Mouse (Mus musculus) spleen, postnatal 10 days (tissue): Measurements from ENCODE around the gene Gnmt.
"Not testable (repeated sequence)": the region's sequence is repeated elsewhere in the genome, so short reads cannot be mapped to it uniquely, and the experiment has no call there.

Experiments used
- DNase-seq, 2 experiments: peaks; one replicate each; pipeline ENCODE4 v3.0.0; 2021 to 2022; ENCODE audit warnings: low spot score in 2 of 2

Gene Gnmt

DNA sequence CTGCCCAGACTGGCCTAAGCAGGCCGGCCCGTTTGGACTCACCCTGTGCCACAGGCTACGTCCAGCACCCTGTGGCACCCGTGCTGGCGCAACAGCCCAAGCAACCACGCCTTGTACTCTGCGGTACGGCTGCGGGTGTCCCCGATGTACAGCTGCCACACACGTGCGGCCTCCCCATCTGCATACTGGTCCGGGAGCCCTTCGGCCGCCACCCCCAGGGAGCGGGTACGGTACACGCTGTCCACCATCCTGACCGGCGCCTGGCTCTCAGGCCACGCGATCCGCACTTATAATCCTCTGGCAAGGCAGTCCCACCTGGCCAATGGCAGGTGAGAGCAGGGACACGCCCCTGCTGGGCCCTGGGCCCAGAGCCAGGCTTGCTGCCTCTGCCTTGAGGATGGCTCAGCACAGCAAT, at the start of gene Gnmt:
Gene Gnmt, minus strand, starts transcription at position 265 of the 415 bp plus-strand sequence.
- no peak for DNase-seq

DNA sequence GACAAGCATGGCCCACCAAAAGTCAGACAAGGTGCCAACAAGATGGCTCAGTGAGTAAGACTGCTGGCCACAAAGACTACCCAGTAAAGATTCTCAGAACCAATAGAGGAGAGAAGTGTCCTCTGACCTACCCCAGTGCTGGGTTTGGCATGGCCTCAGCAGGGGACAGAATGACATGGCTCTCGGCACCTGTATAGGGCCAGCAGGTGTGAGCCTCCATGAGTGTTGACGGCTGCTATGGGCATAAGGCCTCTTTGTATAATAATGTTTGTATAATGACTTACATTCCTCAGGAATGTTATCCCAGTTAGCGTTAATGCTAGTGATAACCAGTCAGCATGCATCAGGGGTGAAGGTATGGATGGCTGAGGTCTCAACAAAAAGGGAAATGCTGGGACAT, 47.1 kb upstream of the Gnmt start:
- DNase-seq = no peak

DNA sequence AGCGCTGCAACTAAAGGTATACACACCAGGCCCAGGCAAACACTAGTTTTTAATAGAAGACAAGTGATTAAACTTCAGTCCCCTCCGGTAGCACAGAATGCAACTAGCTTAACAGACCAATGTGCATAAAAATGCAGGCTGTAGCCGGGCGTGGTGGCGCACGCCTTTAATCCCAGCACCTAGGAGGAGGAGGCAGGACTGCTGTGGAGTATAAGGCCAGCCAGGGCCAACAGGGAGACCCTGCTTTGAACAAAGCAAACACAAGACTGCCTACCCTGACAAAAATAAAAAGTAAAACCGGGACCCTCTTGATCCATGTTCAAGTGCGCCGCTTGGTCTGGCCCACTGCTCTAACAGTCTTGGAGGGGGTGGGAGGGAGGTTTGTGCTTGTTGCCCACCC, 46.1 kb upstream of the Gnmt start:
- DNase-seq = no peak

DNA sequence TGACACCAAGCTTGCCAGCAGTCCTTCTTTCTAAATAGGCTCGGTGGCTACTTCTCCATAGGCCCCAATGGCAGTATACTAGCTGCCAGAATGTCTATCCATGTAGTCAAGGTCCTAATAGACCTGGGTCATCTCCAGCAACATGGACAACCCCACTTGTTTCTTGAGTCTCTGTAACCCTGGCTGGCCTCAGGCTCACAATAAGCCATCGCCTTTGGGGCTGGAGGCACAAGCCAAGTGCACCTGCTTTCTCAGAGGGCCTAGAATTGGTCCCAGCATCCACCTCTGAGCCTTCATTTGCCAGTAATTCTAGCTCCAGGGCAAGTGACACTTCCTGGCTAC, 45.1 kb upstream of the Gnmt start:
- DNase-seq = no peak

DNA sequence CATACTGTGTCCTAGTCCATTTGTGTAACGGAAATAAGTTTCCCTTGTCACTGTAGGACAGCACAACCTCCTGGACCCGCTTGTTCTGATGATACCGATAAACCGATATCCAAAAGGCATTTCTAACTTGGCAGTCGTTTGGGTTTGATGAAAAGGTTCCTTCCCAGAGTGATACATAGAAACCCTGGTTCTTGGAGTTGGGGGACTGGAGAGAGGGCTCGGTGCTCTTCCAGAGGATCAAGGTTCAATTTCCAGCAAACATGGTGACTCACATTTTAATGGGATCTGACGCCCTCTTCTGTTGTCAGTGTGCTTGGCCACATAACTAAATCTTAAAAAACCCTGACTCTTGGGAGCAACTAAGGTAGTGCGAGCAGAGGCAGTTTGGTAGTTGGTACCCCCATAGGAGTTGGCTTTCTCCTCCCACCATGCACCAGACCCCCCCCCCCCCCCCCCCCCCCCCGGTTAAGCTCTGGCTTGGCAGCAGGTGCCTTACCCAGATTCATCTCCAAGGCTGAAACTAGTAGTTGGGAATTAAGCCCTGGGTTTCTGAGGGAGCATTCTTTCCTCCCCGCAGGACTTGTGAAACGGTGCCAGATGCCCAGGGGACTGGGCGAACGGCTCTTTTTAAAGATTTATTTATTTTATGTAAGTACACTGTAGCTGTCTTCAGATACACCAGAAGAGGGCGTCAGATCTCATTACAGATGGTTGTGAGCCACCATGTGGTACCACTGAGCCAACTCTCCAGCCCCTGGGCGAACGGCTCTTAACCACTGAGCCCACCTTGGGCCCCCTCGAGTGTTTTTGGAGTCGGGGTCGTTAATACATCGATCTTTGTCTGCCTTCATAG, 44.5 kb upstream of the Gnmt start:
- no peak for DNase-seq

DNA sequence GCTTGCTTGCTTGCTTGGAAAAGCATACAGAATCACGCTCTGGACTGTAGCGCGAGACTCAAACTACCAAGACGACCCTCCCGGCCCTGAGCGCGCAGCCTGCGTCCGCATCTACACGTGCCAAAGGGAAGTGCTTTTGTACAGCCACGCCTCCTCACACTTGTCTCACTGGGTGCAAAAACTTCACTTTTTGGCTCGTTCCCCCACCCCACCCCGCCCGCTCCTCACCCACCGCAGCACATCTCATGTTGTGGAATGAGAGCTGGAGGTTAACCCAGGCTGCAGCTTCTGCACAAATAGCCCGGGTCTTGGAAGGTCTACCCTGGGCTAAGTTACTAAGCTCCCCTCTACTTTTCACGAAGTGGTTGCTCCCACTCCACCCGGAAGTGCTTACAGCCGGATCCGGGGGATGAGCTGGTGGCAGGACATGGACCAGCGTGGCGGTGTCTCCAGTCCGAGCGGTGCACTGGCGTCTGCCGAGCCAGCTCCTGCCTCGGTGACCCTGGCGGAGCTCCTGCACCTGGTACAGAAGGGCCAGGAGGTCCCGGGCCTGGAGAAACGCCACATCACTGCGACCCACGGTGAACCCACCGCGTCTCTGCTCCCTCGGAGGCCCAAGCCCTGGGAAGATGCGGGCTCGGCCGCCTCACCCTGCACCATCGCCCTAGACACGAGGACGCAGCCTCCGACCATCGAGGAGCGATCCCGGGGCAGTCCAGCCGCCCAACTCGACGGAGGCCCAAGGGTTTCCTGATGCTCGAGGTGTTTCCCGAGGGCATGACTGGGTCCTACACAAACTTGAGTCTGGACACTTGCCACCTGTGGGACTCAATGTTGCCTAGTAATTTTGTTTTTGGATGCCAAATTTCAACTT, 43.7 kb upstream of the Gnmt start, which contains the start of gene 2310039H08Rik:
Gene 2310039H08Rik, plus strand, starts transcription at position 232 of the 874 bp plus-strand sequence.
- DNase-seq = peak; percentile 73 to 81

DNA sequence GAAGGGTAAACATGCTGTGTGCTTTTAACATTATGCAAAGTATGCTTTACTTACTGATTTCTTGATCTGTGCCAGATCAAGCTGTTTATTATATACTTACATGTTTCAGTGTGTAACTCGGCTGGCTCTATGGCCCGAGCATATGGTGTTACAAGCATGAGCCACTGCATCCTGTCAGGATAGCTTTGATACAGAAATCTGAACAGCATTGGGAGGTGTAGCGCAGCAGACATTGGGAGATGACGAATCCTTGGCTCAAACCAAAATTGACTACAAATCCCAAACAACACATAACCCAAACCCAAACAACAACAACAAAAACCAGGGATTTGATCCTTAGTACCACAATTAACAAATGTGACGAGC, 43.1 kb upstream of the Gnmt start:
- no peak for DNase-seq

DNA sequence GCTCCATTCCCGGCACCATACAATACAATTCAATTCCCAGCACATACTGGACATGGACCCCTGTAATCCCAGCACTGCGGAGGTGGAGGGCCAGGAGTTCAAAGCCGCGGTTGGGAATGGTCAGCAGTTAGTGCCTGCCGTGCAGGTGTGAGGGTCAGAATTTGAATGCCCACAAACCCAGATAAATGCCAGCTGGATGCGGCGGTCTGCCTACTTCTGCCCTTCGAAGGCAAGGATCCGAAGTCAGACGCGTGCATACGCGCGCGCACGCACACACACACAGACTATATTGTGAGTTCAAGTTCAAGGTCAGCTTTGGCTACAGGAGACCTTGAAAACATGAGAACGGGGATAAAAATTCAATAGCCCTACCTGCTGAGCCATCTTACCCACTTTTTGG, 42.6 kb upstream of the Gnmt start:
- no peak for DNase-seq

DNA sequence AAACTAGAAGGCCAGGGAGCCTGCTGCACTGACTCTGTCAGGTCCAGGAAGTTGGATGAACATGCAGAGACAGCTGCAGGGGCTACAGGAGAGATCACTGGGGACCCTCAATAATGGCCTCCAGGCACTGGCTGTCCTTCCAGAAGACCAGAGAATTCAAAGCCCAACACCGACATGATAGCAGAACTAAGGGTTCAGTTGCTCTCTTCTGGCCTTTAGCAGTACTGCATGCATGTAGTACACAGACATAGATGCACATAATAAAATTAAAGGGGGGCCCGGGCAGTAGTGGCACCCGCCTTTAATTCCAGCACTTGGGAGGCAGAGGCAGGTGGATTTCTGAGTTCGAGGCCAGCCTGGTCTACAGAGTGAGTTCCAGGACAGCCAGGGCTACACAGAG, 42.1 kb upstream of the Gnmt start:
- DNase-seq = no peak

DNA sequence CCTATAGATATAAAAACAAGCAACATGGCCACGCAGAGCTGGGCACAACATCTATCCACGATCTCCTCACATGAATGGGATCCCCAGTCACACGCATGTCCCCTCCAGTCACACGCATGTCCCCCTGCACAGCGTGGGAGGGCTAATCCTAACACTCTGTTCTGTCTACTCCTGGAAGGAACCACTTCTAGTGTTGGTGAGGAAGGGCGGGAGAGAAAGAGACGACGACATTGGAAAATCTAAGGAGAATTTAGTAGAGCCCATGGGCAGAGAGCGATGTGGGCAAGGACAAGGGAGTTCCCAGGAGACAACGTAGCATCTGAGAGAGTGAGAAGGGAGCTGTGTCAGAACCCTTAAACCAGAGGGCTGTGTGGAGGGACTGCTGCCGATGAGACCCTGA, 41.6 kb upstream of the Gnmt start:
- no peak for DNase-seq

DNA sequence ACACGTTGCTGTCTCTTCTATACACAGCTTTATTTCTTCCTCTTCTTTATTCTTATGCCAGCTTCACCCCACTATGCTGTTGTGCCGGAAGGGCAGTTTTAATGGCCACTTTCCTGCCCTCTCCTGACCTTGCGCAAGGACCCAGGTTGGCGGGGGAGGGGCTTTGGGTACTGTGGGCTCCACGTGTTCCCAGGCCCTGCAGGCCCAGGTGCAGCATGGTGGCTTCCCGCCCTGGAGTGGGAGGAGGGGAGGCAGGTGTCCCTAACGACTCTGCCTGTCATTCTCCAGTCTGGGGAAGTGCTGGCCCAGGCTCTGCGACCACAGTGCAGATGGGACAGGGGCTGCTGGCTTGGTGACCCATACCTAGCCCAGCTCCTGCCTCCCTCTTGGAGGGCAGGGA, 38.9 kb upstream of the Gnmt start:
- no peak for DNase-seq

DNA sequence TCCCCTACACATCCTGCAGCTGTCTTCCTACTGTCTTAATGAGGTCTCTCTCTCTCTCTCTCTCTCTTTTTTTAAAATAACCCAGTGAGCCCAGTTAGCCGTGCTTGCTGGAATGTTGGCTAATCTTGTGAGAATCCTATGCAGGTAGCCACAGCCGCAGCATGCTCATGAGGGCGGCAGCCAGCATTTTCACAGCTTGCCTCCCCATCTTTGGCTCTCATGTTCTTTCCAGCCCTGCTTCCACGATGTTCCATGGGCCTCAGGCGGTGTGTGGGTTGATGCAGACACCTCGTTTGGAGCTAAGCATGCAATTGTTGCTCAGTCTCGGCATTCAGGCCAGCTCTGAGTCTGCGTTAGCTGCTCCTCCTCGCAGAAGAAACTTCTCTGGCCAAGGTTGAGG, 35.9 kb upstream of the Gnmt start:
- not testable (repeated sequence) for DNase-seq

DNA sequence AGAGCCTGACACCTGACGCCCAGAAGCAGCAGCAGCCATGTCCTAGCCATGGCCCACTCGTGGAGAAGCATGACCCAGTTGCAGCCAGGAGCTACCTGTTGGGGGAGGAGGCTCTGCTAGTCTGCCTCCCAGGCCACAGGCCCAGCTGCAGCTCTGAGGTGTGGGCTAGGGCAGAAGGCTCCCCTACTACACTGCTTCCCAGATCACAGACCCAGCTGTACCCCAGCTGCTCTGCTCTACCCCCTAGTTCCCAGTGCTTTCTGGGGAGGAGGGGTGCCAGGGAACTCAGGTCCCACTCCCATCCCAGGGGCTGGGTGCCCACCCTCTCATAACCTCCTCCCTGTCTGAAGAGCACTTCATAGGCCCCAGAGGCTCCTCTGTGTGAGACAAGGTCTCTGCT, 34.6 kb upstream of the Gnmt start, which contains the start of gene Ptcra:
Gene Ptcra, minus strand, starts transcription at position 169 of the 400 bp plus-strand sequence.
- no peak for DNase-seq

DNA sequence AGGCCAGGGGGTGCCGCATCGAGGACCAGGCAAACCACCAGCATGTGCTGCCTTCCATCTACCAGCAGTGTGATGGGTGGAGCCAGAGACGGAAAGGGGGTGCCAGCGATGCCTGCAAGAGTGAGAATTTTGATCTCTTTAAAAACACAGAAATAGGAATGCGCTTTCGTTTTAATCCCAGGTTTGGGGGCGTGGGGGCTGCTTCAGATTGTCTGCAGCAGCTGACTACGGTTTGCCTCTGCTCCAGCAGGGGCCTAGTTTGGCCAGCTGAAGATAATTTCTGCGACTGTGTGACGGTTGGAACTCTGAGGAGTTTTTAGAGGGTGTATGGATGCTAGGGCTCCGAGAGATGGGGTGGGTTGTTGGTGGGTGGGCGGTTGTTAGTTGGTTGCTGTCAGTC, 29.8 kb upstream of the Gnmt start:
- DNase-seq = no peak

DNA sequence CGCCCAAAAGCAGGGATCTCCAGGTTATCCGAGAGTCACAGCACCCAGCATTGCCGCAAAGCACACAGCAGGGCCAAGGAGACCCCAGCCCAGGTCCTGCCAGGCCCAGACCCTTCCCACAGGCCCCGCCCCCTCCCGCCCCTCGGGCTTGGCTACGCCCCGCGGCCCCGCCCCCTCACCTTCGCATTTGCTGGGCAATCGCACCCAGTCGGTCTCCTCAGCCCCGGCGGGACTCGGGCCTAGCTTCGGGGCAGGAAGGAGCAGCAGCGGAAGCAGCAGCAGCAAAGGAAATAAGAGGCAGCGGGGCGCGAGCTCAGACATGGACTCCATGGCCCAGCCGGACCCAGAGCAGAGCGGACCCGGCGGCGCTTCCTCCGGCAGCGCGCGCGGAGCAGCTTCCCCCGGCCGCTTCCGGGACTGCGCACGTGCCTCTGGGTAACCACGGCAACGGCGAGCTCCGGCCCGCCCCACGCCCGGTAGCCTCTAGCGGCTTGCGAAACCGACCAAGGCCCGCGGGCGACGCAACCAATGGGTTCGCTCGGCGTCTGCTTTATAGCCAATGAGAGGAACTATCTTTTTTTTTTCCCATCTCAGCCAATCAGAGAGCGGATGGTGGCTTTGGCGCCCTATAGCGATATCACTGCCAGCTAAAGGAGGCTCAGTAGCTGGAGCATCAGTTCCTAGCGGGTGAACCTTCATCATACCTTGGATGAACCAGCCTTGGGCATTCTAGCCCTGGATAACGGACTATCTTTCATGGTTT, 23.0 kb upstream of the Gnmt start, which contains the start of gene Cnpy3:
Gene Cnpy3, minus strand, starts transcription at position 421 of the 763 bp plus-strand sequence.
- DNase-seq = peak; percentile 89 to 98

DNA sequence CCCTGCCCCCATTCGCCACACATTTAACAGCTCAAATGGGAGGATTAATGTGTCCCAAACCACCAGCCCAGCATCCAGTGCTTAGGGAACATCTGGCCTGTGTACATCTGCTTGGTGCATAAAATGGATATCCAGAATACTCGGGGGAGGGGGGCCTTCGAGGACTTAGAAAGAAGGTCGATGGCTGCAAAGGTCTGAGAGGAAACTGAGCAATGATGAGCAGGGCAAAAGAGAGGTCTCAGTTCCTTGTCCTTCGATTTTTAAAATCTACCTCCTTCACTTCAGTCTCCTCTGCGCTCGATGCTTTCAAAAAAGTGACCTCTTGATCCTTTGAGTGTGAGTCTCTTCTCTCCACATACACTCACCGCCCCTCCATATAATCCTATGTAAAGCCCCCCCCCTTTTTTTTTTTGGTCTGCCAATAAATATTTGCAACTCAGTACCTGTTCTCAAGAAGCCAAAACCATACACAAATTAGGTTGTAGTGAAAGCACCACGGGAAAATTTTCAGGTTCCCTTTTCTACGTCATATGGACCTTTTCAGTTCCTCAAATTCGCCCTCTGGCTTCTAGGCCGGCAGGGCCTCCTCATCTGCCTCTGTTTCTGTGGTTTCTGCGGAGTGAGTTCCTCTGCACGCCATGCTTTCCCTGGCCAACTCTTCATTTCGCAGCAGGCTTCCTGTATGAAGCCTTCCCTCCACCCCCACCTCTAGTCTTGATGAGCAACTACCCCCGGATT, 22.3 kb upstream of the Gnmt start:
- no peak for DNase-seq

DNA sequence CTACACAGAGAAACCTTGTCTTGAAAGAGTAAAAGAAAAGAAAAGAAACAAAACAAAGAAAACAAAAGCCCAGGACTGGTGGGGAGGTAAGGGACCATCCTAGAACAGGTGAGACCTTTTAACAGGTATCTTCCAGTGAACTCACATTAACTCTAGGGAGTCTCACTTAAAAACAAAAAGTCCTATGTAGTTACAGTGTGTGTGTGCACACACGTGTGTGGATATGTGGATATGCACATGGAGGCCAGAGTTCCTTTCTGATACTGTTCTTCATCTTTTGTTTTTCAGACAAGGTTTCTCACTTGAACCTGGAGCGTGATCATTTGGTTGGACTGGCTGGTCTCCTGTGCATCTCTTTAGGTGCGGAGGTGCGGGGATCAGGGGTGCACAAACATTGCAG, 21.6 kb upstream of the Gnmt start:
- no peak for DNase-seq

DNA sequence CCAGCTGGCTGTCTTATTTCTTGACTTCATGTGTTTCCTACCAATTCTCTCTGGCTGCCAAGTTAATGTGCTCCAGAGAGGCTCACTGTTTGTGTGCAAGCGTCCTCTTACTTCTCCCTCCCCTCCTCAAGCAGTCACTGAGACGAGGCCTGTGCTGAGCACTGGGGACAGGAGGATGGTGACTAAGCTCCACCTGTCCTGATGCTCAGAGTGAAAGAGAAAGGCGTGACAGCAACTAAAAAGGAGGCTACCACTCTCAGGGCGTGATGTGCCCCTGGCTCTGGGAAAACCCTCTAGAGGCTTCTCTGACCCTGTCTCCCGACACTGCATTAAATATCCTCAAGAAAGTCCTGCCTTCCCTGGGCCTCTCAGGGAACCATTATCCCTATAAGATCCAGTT, 20.3 kb upstream of the Gnmt start:
- no peak for DNase-seq

DNA sequence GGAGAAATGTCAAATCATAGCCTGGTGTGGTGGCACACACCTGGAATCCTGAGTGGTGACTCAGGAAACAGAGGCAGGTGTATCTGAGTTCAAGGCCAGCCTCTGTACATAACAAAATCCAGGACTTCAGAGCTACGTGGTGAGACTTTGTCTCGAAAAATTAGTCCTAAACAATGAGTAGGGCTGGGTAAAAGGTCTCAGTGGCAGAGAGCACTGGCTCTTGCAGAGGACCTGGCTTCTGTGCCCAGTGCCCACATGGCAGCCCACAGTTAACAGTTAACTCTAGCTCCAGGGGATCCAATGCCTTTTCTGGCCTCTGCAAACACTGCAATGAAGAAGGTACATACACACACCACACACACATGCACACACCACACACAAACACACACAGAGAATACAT, 18.8 kb upstream of the Gnmt start:
- DNase-seq = no peak

DNA sequence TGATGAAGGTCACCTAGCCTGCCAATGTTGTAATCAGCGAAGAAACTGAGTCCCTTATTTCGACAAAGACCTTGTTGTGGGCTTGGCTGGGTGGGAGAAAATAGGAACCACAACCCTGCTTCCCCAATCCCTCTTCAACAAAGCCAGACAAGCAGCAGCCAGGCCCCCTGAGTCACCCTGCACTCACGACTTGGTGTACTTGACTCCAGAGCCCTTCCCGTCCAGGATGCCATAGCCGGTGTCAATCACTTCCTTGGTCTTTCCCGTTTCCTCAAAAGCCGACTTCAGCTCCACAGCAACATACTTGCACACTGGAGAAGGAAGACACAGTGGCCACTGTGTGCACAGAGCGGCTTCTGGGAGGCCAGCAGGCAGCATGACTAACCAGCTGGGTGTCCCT, 18.3 kb upstream of the Gnmt start:
- DNase-seq = no peak

DNA sequence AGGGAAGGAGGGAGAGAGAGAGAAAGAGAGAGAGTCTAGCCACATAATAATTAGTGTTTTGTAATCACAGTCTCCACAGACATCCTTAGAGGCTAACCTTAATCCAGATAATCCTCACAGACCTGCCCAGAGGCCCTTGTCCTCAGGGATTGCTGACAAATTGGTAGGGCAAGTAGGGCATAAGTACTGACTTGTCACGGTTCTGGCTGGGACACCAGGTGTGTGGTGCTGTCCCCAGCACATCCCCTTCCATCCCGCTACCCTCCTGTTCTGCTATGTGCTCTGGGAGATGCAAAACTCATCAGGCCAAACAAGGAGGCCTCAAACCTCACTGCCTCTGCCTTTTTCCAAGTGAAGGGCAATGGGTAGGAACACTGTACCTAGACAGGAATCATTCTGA, 16.5 kb upstream of the Gnmt start:
- DNase-seq = no peak
